Mouse (Mus musculus): ENCODE measurements at regions not wholly inside any gene's neighbourhood (a gene's known extent, or its start where the extent isn't known, plus 50 kb on each side); places are given as distances from the start of the nearest gene placed in this dataset.

DNA sequence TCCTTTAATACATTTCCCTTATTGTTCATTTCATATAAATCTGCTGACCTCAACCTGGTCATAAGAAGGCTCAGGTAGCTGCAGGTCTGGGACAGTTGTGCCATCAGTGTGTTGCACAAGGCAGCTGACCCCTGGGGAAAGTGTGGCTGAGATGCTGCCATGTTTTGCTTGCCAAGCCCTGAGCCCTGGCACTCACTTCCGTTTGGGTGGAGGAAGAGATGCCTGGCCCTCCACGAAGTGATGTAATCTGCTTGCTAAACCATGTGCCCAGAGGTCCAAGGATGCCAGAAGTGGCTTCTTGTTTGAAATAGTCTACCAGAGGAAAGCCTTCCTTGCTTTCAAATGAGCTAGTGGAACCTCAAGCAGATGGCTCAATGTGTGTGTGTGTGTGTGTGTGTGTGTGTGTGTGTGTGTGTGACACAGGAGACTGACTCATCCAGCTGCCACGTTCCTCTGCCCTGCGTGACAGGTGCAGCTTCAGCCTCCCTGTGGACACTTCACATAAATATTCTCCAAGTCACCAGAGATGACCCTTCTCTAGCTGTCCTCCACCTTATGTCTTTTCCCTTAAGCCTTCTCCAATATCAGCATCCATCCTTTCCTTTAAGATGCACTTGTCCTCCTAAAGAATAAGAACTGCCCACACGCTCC is 123.2 kb upstream of the 4930412O13Rik start:
- Histone ChIP-seq H3K9ac (replicated peaks; ENCODE audit: low read length) (no peak overlapping the region), H3K4me2 (ENCODE audit: low read depth, low read length) (no peak overlapping the region), H3K27me3 (ENCODE audit: control insufficient read depth, insufficient read depth, low read length) (no peaks in the 10 kb centered on the region), H3K36me3 (replicated peaks; ENCODE audit: control insufficient read depth, insufficient read depth, low read depth, low read length) (no peaks in the 10 kb centered on the region), H3K27ac (replicated peaks; ENCODE audit: low read depth, low read length) (no peak overlapping the region), H3K4me1 (ENCODE audit: control insufficient read depth, insufficient read depth, low read length) (no peaks in the 10 kb centered on the region), H3K4me3 (ENCODE audit: low read depth, low read length) (no peak overlapping the region), H3K9me3 (replicated peaks; ENCODE audit: control insufficient read depth, low read length) (no peaks in the 10 kb centered on the region)
- DNase-seq (ENCODE audit: low spot score), result no peak
- ATAC-seq (replicated peaks; ENCODE audit: insufficient number of reproducible peaks, low FRiP score, low TSS enrichment, low read depth), result no peak
- 82% methylated on average over 5 of the region's 5 CpGs for WGBS

DNA sequence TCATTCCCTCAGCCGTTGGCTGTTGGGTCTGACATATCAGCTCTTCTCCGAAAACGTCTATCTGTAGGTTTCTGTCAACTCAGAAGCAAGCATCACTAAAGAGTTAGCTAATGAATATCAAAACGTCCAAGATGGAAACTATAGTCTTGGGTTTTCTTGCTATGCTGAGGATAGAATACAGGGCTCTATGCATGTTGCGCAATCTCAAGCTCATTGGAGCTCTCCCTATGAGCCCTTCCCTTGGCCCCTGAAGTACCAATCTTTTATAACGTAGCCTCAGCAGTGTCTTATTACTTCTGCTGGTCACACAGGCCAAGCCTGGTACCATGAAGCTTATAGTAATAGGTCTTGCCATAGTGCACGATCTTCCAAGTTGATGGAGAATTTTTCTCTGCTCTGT is 122.1 kb upstream of the 4930412O13Rik start:
- Histone ChIP-seq H3K27ac (replicated peaks; ENCODE audit: low read depth, low read length) (no peak overlapping the region), H3K9me3 (replicated peaks; ENCODE audit: control insufficient read depth, low read length) (no peaks in the 10 kb centered on the region), H3K4me2 (ENCODE audit: low read depth, low read length) (no peak overlapping the region), H3K9ac (replicated peaks; ENCODE audit: low read length) (no peak overlapping the region), H3K4me1 (ENCODE audit: control insufficient read depth, insufficient read depth, low read length) (no peaks in the 10 kb centered on the region), H3K4me3 (ENCODE audit: low read depth, low read length) (no peak overlapping the region), H3K27me3 (ENCODE audit: control insufficient read depth, insufficient read depth, low read length) (no peaks in the 10 kb centered on the region), H3K36me3 (replicated peaks; ENCODE audit: control insufficient read depth, insufficient read depth, low read depth, low read length) (no peaks in the 10 kb centered on the region)
- DNase-seq (ENCODE audit: low spot score), result no peak
- ATAC-seq (replicated peaks; ENCODE audit: insufficient number of reproducible peaks, low FRiP score, low TSS enrichment, low read depth), result no peak
- 87% methylated on average over 7 of the region's 7 CpGs for WGBS

- H3K9me3 ChIP-seq (replicated peaks; ENCODE audit: control insufficient read depth, low read length), result no peaks in the 10 kb centered on the region
- no peaks in the 10 kb centered on the region for H3K36me3 ChIP-seq (replicated peaks; ENCODE audit: control insufficient read depth, insufficient read depth, low read depth, low read length)
- H3K9ac ChIP-seq (replicated peaks; ENCODE audit: low read length), result no peak overlapping the region
- no peak overlapping the region for H3K4me3 ChIP-seq (ENCODE audit: low read depth, low read length)
- DNase-seq (ENCODE audit: low spot score), result no peak
- H3K4me2 ChIP-seq (ENCODE audit: low read depth, low read length), result no peak overlapping the region
- H3K27me3 ChIP-seq (ENCODE audit: control insufficient read depth, insufficient read depth, low read length), result no peaks in the 10 kb centered on the region
- no peak for ATAC-seq (replicated peaks; ENCODE audit: insufficient number of reproducible peaks, low FRiP score, low TSS enrichment, low read depth)
- 85% methylated on average over 7 of the region's 7 CpGs for WGBS
- H3K4me1 ChIP-seq (ENCODE audit: control insufficient read depth, insufficient read depth, low read length), result no peaks in the 10 kb centered on the region
- no peak overlapping the region for H3K27ac ChIP-seq (replicated peaks; ENCODE audit: low read depth, low read length)
Observed at GRCm38 (mm10) chr2:9759389-9760104, 121.5 kb upstream of the 4930412O13Rik start.

DNA sequence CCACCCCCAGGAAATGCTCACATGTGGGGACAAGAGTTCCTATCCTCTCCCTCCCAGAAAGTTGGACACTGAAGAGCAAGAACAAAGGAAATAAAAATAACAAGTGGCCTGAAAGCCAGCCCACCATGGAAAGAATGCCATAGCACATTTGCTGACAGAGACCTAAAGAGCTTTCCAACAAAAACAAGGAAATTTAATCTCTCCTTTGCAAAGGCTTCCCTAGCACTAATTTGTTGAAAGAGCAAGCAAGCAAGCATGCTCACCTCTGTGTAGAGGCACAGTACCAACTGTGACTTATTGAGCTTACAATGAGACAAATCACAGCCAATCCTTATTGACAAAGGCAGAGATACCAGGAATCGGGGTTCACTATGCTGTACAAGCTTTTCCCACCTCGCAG is 100.9 kb upstream of the 4930412O13Rik start:
- no peaks in the 10 kb centered on the region for H3K9me3 ChIP-seq (replicated peaks; ENCODE audit: control insufficient read depth, low read length)
- H3K27ac ChIP-seq (replicated peaks; ENCODE audit: low read depth, low read length), result no peak overlapping the region
- H3K4me1 ChIP-seq (ENCODE audit: control insufficient read depth, insufficient read depth, low read length), result no peaks in the 10 kb centered on the region
- ATAC-seq (replicated peaks; ENCODE audit: insufficient number of reproducible peaks, low FRiP score, low TSS enrichment, low read depth) (no peak), DNase-seq (ENCODE audit: low spot score) (no peak)
- H3K36me3 ChIP-seq (replicated peaks; ENCODE audit: control insufficient read depth, insufficient read depth, low read depth, low read length), result no peaks in the 10 kb centered on the region
- H3K9ac ChIP-seq (replicated peaks; ENCODE audit: low read length), result no peak overlapping the region
- no peaks in the 10 kb centered on the region for H3K27me3 ChIP-seq (ENCODE audit: control insufficient read depth, insufficient read depth, low read length)
- WGBS, result 70% methylated on average over 2 of the region's 2 CpGs
- no peak overlapping the region for H3K4me2 ChIP-seq (ENCODE audit: low read depth, low read length)
- H3K4me3 ChIP-seq (ENCODE audit: low read depth, low read length), result no peak overlapping the region

- DNase-seq (ENCODE audit: low spot score) (no peak), ATAC-seq (replicated peaks; ENCODE audit: insufficient number of reproducible peaks, low FRiP score, low TSS enrichment, low read depth) (no peak)
- WGBS, result 77% methylated on average over 3 of the region's 3 CpGs
- Histone ChIP-seq H3K36me3 (replicated peaks; ENCODE audit: control insufficient read depth, insufficient read depth, low read depth, low read length) (no peaks in the 10 kb centered on the region), H3K9me3 (replicated peaks; ENCODE audit: control insufficient read depth, low read length) (no peaks in the 10 kb centered on the region), H3K9ac (replicated peaks; ENCODE audit: low read length) (no peak overlapping the region), H3K4me3 (ENCODE audit: low read depth, low read length) (no peak overlapping the region), H3K27me3 (ENCODE audit: control insufficient read depth, insufficient read depth, low read length) (no peaks in the 10 kb centered on the region), H3K4me2 (ENCODE audit: low read depth, low read length) (no peak overlapping the region), H3K27ac (replicated peaks; ENCODE audit: low read depth, low read length) (no peak overlapping the region), H3K4me1 (ENCODE audit: control insufficient read depth, insufficient read depth, low read length) (no peaks in the 10 kb centered on the region)
Observed at GRCm38 (mm10) chr2:9782698-9783097, 98.4 kb upstream of the 4930412O13Rik start.

DNA sequence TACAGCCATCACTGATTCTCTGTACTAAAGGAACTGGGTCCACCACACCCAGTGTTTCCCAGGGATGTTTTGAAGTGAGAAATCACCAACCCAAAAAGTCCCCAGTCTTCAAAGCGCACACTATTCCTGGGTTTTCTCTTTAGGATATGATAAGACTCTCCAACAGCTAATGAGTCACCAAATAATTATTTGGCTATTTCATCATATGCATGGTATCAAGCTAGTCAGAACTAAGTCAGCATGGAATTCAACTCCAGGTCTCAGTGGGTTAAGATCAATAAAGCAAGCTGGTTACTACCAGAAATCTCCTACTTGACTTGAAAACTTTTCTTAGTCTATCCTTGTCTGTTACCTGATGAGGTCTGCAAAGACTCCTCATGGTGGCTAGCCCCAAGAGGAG is 89.1 kb upstream of the 4930412O13Rik start:
- ATAC-seq (replicated peaks; ENCODE audit: insufficient number of reproducible peaks, low FRiP score, low TSS enrichment, low read depth) (no peak), DNase-seq (ENCODE audit: low spot score) (no peak)
- Histone ChIP-seq H3K4me3 (ENCODE audit: low read depth, low read length) (no peak overlapping the region), H3K4me2 (ENCODE audit: low read depth, low read length) (no peak overlapping the region), H3K9me3 (replicated peaks; ENCODE audit: control insufficient read depth, low read length) (no peaks in the 10 kb centered on the region), H3K27ac (replicated peaks; ENCODE audit: low read depth, low read length) (no peak overlapping the region), H3K36me3 (replicated peaks; ENCODE audit: control insufficient read depth, insufficient read depth, low read depth, low read length) (no peaks in the 10 kb centered on the region), H3K4me1 (ENCODE audit: control insufficient read depth, insufficient read depth, low read length) (no peaks in the 10 kb centered on the region), H3K9ac (replicated peaks; ENCODE audit: low read length) (no peak overlapping the region), H3K27me3 (ENCODE audit: control insufficient read depth, insufficient read depth, low read length) (no peaks in the 10 kb centered on the region)
- WGBS, result 97% methylated on average over 1 of the region's 1 CpGs

DNA sequence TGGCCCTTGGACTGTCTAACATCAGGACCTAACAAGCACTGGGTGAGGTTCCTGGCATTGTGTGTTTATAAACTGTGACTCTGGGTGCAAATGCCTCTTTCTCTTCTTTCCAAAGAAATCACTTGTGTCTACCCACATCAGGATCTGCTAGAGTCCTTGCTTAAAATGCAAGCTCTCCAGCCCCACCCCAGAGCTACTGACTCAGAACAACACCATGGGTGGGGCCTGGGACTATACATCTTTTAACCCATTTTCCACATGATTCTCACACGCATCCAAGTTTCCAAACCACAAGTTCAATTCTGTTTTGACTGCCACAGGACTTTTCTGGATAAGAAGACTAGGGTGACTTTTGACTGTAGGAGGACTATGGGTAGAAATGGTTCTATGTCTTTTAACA is 88.7 kb upstream of the 4930412O13Rik start:
- no peak overlapping the region for H3K9ac ChIP-seq (replicated peaks; ENCODE audit: low read length)
- H3K36me3 ChIP-seq (replicated peaks; ENCODE audit: control insufficient read depth, insufficient read depth, low read depth, low read length), result no peaks in the 10 kb centered on the region
- H3K4me2 ChIP-seq (ENCODE audit: low read depth, low read length), result no peak overlapping the region
- H3K9me3 ChIP-seq (replicated peaks; ENCODE audit: control insufficient read depth, low read length), result no peaks in the 10 kb centered on the region
- H3K4me1 ChIP-seq (ENCODE audit: control insufficient read depth, insufficient read depth, low read length), result no peaks in the 10 kb centered on the region
- 93% methylated on average over 1 of the region's 1 CpGs for whole genome bisulfite sequencing
- ATAC-seq (replicated peaks; ENCODE audit: insufficient number of reproducible peaks, low FRiP score, low TSS enrichment, low read depth) (no peak), DNase-seq (ENCODE audit: low spot score) (no peak)
- no peaks in the 10 kb centered on the region for H3K27me3 ChIP-seq (ENCODE audit: control insufficient read depth, insufficient read depth, low read length)
- H3K27ac ChIP-seq (replicated peaks; ENCODE audit: low read depth, low read length), result no peak overlapping the region
- H3K4me3 ChIP-seq (ENCODE audit: low read depth, low read length), result no peak overlapping the region

- Histone ChIP-seq H3K36me3 (replicated peaks; ENCODE audit: control insufficient read depth, insufficient read depth, low read depth, low read length) (no peaks in the 10 kb centered on the region), H3K27ac (replicated peaks; ENCODE audit: low read depth, low read length) (no peak overlapping the region), H3K4me3 (ENCODE audit: low read depth, low read length) (no peak overlapping the region), H3K9me3 (replicated peaks; ENCODE audit: control insufficient read depth, low read length) (no peaks in the 10 kb centered on the region), H3K4me1 (ENCODE audit: control insufficient read depth, insufficient read depth, low read length) (no peaks in the 10 kb centered on the region), H3K4me2 (ENCODE audit: low read depth, low read length) (no peak overlapping the region), H3K9ac (replicated peaks; ENCODE audit: low read length) (no peak overlapping the region), H3K27me3 (ENCODE audit: control insufficient read depth, insufficient read depth, low read length) (no peaks in the 10 kb centered on the region)
- ATAC-seq (replicated peaks; ENCODE audit: insufficient number of reproducible peaks, low FRiP score, low TSS enrichment, low read depth) (no peak), DNase-seq (ENCODE audit: low spot score) (no peak)
- 68% methylated on average over 4 of the region's 4 CpGs for WGBS
Observed at GRCm38 (mm10) chr2:9795401-9795800, 85.7 kb upstream of the 4930412O13Rik start.

Measured in embryonic facial prominence, embryonic 11.5 days (tissue).